Mouse (Mus musculus): ENCODE measurements around the gene Dock9. TPM values are rescaled to one million over a fixed set of nuclear protein-coding genes. Genes with fewer than 3 reads are reported as not detected.

Gene Dock9
- polyA plus RNA-seq, 1 experiment, result 2.8 TPM

DNA sequence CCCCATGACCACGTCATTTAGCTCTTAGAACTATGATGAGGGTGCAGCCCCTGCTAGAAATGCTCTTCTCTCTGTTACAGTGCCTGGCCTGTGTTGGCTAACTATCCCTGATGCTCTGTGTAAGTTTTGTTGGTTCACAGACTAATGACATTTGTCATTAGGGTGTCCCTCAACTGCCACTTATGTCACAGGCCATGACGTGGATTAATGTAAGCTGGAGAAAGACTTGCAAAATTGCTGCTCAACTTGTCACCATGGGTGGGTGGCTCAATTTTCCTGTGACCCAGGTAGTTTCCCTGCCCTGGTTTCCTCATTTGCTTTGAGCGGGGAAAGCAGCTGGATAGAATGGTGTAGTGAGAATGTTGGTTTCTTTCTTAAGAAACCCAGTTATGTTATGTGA lies 269.8 kb downstream of the Dock9 start:
- no peaks in the 10 kb centered on the region for H3K79me2 ChIP-seq (ENCODE audit: control insufficient read depth, insufficient read depth)
- TF ChIP-seq CEBPB (IDR thresholded peaks at IDR 0.05; ENCODE audit: insufficient read depth, poor library complexity, severe bottlenecking) (no peak), POLR2AphosphoS2 (IDR thresholded peaks at IDR 0.05; ENCODE audit: insufficient read length, low read depth) (no peak), REST (IDR thresholded peaks at IDR 0.05; ENCODE audit: insufficient read depth, insufficient read length) (no peak), MAX (IDR thresholded peaks at IDR 0.05; ENCODE audit: low read depth) (no peak), MYOD1 (IDR thresholded peaks at IDR 0.05; ENCODE audit: control insufficient read depth in 1 of 3, insufficient read length in 2 of 3, low read depth in 2 of 3) (no peak), TCF3 (IDR thresholded peaks at IDR 0.05; ENCODE audit: insufficient read length, low read depth) (no peak), POLR2A (IDR thresholded peaks at IDR 0.05; ENCODE audit: insufficient read length, low read depth) (no peak), TCF12 (IDR thresholded peaks at IDR 0.05; ENCODE audit: insufficient read depth, poor library complexity, severe bottlenecking) (no peak), E2F4 (IDR thresholded peaks at IDR 0.05; ENCODE audit: insufficient read depth) (no peak), USF1 (IDR thresholded peaks at IDR 0.05; ENCODE audit: low read depth) (no peak), SRF (IDR thresholded peaks at IDR 0.05; ENCODE audit: control insufficient read depth, insufficient read length, low read depth) (no peak), MYOG (IDR thresholded peaks at IDR 0.05; ENCODE audit: control insufficient read depth in 1 of 3, insufficient read depth in 1 of 3, insufficient read length in 2 of 3, low read depth in 2 of 3) (no peak)
- no peaks in the 10 kb centered on the region for H3K27me3 ChIP-seq (ENCODE audit: control insufficient read depth, insufficient read depth, insufficient read length)
- H3K4me2 ChIP-seq (ENCODE audit: low read depth), result no peak overlapping the region
- no peaks in the 10 kb centered on the region for H3K36me3 ChIP-seq (ENCODE audit: control insufficient read depth, insufficient read depth)
- no peak overlapping the region for H3K4me3 ChIP-seq
- H3ac ChIP-seq (ENCODE audit: control insufficient read depth, insufficient read length), result no peak overlapping the region

DNA sequence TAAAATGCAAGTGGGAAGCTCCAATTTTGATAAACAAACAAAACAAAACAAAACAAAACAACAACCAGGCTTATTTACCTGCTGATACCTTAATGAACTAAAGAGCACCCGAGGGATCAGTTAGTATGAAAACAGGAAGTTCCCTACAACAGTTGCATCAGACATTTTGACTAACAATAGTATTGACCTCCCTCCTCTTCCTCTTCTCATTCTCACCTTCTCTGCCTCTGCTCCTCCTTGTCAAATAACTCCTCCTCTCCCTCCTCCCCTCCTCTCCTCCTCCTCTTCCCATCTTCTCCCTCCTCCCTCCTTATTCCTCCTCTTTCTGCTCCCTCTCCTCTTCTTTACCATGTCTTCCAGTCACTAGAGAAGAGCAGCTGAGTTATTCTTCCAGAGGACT lies 270.4 kb downstream of the Dock9 start:
- no peak overlapping the region for H3ac ChIP-seq (ENCODE audit: control insufficient read depth, insufficient read length)
- H3K36me3 ChIP-seq (ENCODE audit: control insufficient read depth, insufficient read depth), result no peaks in the 10 kb centered on the region
- no peak overlapping the region for H3K4me2 ChIP-seq (ENCODE audit: low read depth)
- H3K79me2 ChIP-seq (ENCODE audit: control insufficient read depth, insufficient read depth), result no peaks in the 10 kb centered on the region
- H3K27me3 ChIP-seq (ENCODE audit: control insufficient read depth, insufficient read depth, insufficient read length), result no peaks in the 10 kb centered on the region
- no peak overlapping the region for H3K4me3 ChIP-seq
- no peak for TF ChIP-seq TCF12 (IDR thresholded peaks at IDR 0.05; ENCODE audit: insufficient read depth, poor library complexity, severe bottlenecking)
- no peak for TF ChIP-seq REST (IDR thresholded peaks at IDR 0.05; ENCODE audit: insufficient read depth, insufficient read length)
- TF ChIP-seq MYOD1 (IDR thresholded peaks at IDR 0.05; ENCODE audit: control insufficient read depth in 1 of 3, insufficient read length in 2 of 3, low read depth in 2 of 3), result no peak
- TF ChIP-seq TCF3 (IDR thresholded peaks at IDR 0.05; ENCODE audit: insufficient read length, low read depth), result no peak
- no peak for TF ChIP-seq MAX (IDR thresholded peaks at IDR 0.05; ENCODE audit: low read depth)
- TF ChIP-seq SRF (IDR thresholded peaks at IDR 0.05; ENCODE audit: control insufficient read depth, insufficient read length, low read depth), result no peak
- TF ChIP-seq MYOG (IDR thresholded peaks at IDR 0.05; ENCODE audit: control insufficient read depth in 1 of 3, insufficient read depth in 1 of 3, insufficient read length in 2 of 3, low read depth in 2 of 3), result no peak
- no peak for TF ChIP-seq USF1 (IDR thresholded peaks at IDR 0.05; ENCODE audit: low read depth)

DNA sequence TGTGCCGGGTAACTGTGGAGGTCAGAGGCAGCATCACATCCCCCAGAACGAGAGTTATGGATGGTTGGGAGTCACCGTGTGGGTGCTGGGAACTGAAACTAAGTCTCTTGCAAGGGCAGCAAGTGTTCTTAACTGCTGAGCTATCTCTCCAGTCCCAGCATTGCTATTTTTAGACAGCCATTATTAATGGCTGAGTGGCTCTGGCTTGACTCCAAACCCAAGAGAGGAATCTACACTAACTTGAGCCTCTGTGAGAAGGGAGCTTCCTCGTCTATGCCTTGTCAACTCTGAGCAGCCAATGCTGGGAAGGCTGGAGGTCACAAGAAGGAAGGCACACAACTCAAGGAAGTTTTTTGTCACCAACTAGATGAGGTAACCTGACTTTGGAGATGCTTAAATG lies 275.9 kb downstream of the Dock9 start:
- Histone ChIP-seq H3ac (ENCODE audit: control insufficient read depth, insufficient read length) (no peak overlapping the region), H3K79me2 (ENCODE audit: control insufficient read depth, insufficient read depth) (no peaks in the 10 kb centered on the region), H3K4me3 (no peak overlapping the region), H3K36me3 (ENCODE audit: control insufficient read depth, insufficient read depth) (no peaks in the 10 kb centered on the region), H3K4me2 (ENCODE audit: low read depth) (no peak overlapping the region), H3K27me3 (ENCODE audit: control insufficient read depth, insufficient read depth, insufficient read length) (peaks cover 2% of the 10 kb centered on the region)
- TF ChIP-seq CEBPB (IDR thresholded peaks at IDR 0.05; ENCODE audit: insufficient read depth, poor library complexity, severe bottlenecking), result no peak
- no peak for TF ChIP-seq TCF3 (IDR thresholded peaks at IDR 0.05; ENCODE audit: insufficient read length, low read depth)
- TF ChIP-seq POLR2A (IDR thresholded peaks at IDR 0.05; ENCODE audit: insufficient read length, low read depth), result no peak
- TF ChIP-seq MAX (IDR thresholded peaks at IDR 0.05; ENCODE audit: low read depth), result no peak
- TF ChIP-seq MYOD1 (IDR thresholded peaks at IDR 0.05; ENCODE audit: control insufficient read depth in 1 of 3, insufficient read length in 2 of 3, low read depth in 2 of 3), result no peak
- TF ChIP-seq TCF12 (IDR thresholded peaks at IDR 0.05; ENCODE audit: insufficient read depth, poor library complexity, severe bottlenecking), result no peak
- TF ChIP-seq SRF (IDR thresholded peaks at IDR 0.05; ENCODE audit: control insufficient read depth, insufficient read length, low read depth), result no peak
- TF ChIP-seq USF1 (IDR thresholded peaks at IDR 0.05; ENCODE audit: low read depth), result no peak
- no peak for TF ChIP-seq POLR2AphosphoS2 (IDR thresholded peaks at IDR 0.05; ENCODE audit: insufficient read length, low read depth)
- no peak for TF ChIP-seq REST (IDR thresholded peaks at IDR 0.05; ENCODE audit: insufficient read depth, insufficient read length)
- no peak for TF ChIP-seq MYOG (IDR thresholded peaks at IDR 0.05; ENCODE audit: control insufficient read depth in 1 of 3, insufficient read depth in 1 of 3, insufficient read length in 2 of 3, low read depth in 2 of 3)
- no peak for TF ChIP-seq E2F4 (IDR thresholded peaks at IDR 0.05; ENCODE audit: insufficient read depth)

DNA sequence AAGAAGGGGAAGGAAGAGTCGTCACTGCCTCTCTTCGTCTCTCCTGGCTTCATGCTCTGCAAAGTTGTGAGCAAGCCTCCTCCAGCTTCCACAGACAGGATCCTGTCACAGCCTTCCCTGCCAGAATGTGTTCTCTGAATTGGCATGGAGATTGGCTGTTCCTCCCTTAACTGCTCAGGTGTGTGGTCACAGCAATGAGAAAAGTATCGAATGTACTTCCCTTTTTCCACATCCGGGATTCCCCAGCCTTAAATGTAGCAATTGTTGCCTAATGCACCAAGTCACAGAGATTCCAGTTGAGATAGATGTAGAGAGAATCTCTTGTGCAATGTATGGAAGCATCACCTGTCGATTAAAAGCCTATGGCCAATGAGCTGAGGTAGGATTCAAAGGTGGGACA lies 280.8 kb downstream of the Dock9 start:
- no peak for TF ChIP-seq TCF3 (IDR thresholded peaks at IDR 0.05; ENCODE audit: insufficient read length, low read depth)
- TF ChIP-seq E2F4 (IDR thresholded peaks at IDR 0.05; ENCODE audit: insufficient read depth), result no peak
- no peak for TF ChIP-seq CEBPB (IDR thresholded peaks at IDR 0.05; ENCODE audit: insufficient read depth, poor library complexity, severe bottlenecking)
- TF ChIP-seq MYOD1 (IDR thresholded peaks at IDR 0.05; ENCODE audit: control insufficient read depth in 1 of 3, insufficient read length in 2 of 3, low read depth in 2 of 3), result no peak
- TF ChIP-seq SRF (IDR thresholded peaks at IDR 0.05; ENCODE audit: control insufficient read depth, insufficient read length, low read depth), result no peak
- TF ChIP-seq MYOG (IDR thresholded peaks at IDR 0.05; ENCODE audit: control insufficient read depth in 1 of 3, insufficient read depth in 1 of 3, insufficient read length in 2 of 3, low read depth in 2 of 3), result no peak
- no peak for TF ChIP-seq POLR2A (IDR thresholded peaks at IDR 0.05; ENCODE audit: insufficient read length, low read depth)
- no peak for TF ChIP-seq USF1 (IDR thresholded peaks at IDR 0.05; ENCODE audit: low read depth)
- TF ChIP-seq TCF12 (IDR thresholded peaks at IDR 0.05; ENCODE audit: insufficient read depth, poor library complexity, severe bottlenecking), result no peak
- Histone ChIP-seq H3K79me2 (ENCODE audit: control insufficient read depth, insufficient read depth) (no peaks in the 10 kb centered on the region), H3K27me3 (ENCODE audit: control insufficient read depth, insufficient read depth, insufficient read length) (peaks cover 5% of the 10 kb centered on the region), H3K4me2 (ENCODE audit: low read depth) (no peak overlapping the region), H3K36me3 (ENCODE audit: control insufficient read depth, insufficient read depth) (no peaks in the 10 kb centered on the region), H3ac (ENCODE audit: control insufficient read depth, insufficient read length) (no peak overlapping the region), H3K4me3 (no peak overlapping the region)

DNA sequence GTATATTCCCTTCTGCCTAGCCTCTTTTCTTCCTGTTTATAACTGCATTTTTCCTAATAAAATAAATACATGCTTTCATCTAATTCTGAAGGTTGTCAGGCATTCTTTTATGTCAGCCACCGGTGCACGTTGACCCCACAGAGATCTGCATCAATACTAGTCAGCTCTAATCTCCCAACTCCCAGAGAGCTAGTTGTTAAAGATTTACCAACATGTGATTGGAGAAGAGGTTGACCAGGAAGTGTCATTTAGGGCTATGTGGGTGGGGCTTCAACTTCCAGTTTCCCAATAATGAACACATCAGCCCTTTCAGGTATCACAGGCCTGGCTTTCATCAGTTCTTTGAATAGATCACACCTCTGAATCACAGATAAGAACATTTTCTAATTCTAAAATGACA lies 288.7 kb downstream of the Dock9 start:
- no peaks in the 10 kb centered on the region for H3K36me3 ChIP-seq (ENCODE audit: control insufficient read depth, insufficient read depth)
- H3K79me2 ChIP-seq (ENCODE audit: control insufficient read depth, insufficient read depth), result no peaks in the 10 kb centered on the region
- no peak overlapping the region for H3ac ChIP-seq (ENCODE audit: control insufficient read depth, insufficient read length)
- no peak overlapping the region for H3K4me2 ChIP-seq (ENCODE audit: low read depth)
- H3K4me3 ChIP-seq, result no peak overlapping the region
- no peak for TF ChIP-seq TCF12 (IDR thresholded peaks at IDR 0.05; ENCODE audit: insufficient read depth, poor library complexity, severe bottlenecking)
- no peak for TF ChIP-seq SRF (IDR thresholded peaks at IDR 0.05; ENCODE audit: control insufficient read depth, insufficient read length, low read depth)
- no peak for TF ChIP-seq TCF3 (IDR thresholded peaks at IDR 0.05; ENCODE audit: insufficient read length, low read depth)
- TF ChIP-seq CEBPB (IDR thresholded peaks at IDR 0.05; ENCODE audit: insufficient read depth, poor library complexity, severe bottlenecking), result no peak
- H3K27me3 ChIP-seq (ENCODE audit: control insufficient read depth, insufficient read depth, insufficient read length), result peaks cover 34% of the 10 kb centered on the region

Data from myocyte (in vitro differentiated cells).